Mouse (Mus musculus) embryonic fibroblast, embryonic 13.5 days (primary cell): Measurements from ENCODE around the gene B3galnt2. TPM values are rescaled to one million over a fixed set of nuclear protein-coding genes. Genes with fewer than 3 reads are reported as not detected.
A peak's percentile ranks its signal among the peaks of the same experiment; 100 is the strongest.

Experiments
- H3K27ac ChIP-seq: 2 replicates; pipeline ENCODE4 v1.5.1; 2012; ENCODE audit warnings: low read length, control low read depth, inconsistent platforms; ENCODE audit not compliant: insufficient read depth
- H3K4me1 ChIP-seq: 2 replicates; pipeline ENCODE4 v1.6.1; 2011; ENCODE audit warnings: low read length; ENCODE audit not compliant: control insufficient read depth, insufficient read depth
- H3K4me3 ChIP-seq: 2 replicates; pipeline ENCODE4 v1.5.1; 2011; ENCODE audit warnings: mild to moderate bottlenecking, control low read depth, low read length; ENCODE audit not compliant: insufficient read depth
- CTCF ChIP-seq: IDR thresholded peaks from 2 replicates; pipeline ENCODE4 v1.5.1; 2011; ENCODE audit warnings: mild to moderate bottlenecking, control low read depth, low read length, moderate library complexity, borderline replicate concordance; ENCODE audit not compliant: insufficient read depth
- POLR2A ChIP-seq: IDR thresholded peaks from 2 replicates; pipeline ENCODE4 v1.6.1; 2011; ENCODE audit warnings: low read depth, mild to moderate bottlenecking, control low read depth, low read length, moderate library complexity
- polyA plus RNA-seq: library from polyadenylated mRNA; stranded (reverse); fragments of >200 nt; gene quantifications from 2 replicates; pipeline ENCODE4 v1.2.4, GENCODE M21; 2011; ENCODE audit warnings: low read depth; ENCODE audit not compliant: missing spikeins, insufficient read length

The B3galnt2 gene
- polyA plus RNA-seq: 41.1 and 44.5 TPM in 2 replicates

DNA sequence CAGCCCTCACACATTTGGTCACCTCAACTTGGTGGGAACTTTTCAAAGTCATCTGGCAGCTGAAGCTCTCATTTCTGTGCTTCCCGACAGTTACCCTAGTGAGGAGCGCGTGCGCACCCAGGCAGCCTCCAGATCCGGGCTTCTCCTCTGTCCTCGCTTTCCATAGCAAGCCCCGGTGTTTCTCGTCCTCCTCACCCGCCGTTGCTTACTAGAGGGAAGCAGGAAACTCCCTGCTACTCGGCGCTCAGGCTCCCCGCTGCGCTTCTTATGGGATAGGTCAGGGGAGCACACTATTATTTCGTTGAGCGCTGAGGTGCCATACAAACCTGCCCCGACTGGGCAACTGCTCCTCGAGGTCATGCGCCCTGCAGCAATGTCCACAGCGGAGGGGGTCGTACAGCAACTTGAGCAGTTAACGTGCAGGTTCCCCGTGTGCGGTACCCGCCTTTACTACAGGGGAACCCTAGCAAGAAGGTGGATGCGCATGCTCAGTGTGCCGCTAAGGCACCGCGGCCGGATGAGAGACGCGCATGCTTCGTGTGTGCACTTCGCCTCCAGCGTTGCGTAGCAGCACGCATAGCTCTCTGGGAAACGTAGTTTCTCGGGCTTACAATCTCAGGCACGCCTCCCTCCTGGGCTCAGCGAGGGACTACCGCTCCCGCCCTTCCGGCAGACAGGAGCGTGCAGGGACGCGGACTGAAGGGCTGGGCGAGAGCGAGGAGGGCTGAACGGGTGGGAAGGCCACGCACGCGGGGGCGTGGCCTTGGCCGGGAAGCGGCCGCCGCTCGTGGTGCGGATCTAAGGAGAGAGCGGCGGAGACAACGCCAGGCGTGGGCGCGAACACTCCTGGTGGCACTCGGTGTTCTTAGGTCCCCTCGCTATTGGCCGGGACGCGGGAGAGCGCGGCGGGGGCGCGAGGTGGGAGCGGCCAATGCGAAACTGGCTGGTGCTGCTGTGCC lies at the start of gene B3galnt2:
B3galnt2 (plus strand) TSS at position 596 of the 959 bp plus-strand sequence.
- peak within 1 kb of the TSS; percentile 7 for H3K27ac ChIP-seq
- H3K4me1 ChIP-seq: no peaks in the 10 kb centered on the region; the same call in 1 of the 2 replicates
- H3K4me3 ChIP-seq: peak within 1 kb of the TSS; percentile 72
- TF ChIP-seq POLR2A: peak; percentile 99
- no peak for TF ChIP-seq CTCF

DNA sequence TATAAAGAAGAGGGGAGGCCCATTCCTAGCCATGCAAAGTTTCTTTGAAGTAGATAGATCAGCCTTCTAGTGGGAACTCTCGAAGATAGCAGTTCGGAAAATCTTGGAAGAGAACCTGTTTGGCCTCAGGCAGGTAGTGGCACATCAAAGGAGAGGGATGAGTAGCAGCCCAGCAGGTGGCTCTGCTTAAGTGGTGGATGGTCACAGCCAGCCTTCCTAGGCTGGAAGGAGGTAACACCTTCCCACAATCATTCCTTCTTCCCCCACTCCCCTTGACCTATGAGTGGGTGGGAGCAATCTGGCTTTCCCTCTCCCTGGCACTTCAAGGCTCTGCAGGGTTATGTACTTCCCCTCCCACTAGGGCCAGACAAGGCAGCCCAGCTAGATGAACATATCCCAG lies 42.9 kb upstream of the B3galnt2 start:
- H3K4me1 ChIP-seq: no peaks in the 10 kb centered on the region
- H3K4me3 ChIP-seq: no peak overlapping the region
- no peak overlapping the region for H3K27ac ChIP-seq
- TF ChIP-seq CTCF (no peak), POLR2A (no peak)

- Histone ChIP-seq H3K4me3 (no peak overlapping the region), H3K27ac (no peak overlapping the region), H3K4me1 (no peaks in the 10 kb centered on the region)
- TF ChIP-seq POLR2A (no peak), CTCF (no peak)
These were observed 34.9 kb upstream of the B3galnt2 start for GRCm38 (mm10) chr13:13919396-13919795.

DNA sequence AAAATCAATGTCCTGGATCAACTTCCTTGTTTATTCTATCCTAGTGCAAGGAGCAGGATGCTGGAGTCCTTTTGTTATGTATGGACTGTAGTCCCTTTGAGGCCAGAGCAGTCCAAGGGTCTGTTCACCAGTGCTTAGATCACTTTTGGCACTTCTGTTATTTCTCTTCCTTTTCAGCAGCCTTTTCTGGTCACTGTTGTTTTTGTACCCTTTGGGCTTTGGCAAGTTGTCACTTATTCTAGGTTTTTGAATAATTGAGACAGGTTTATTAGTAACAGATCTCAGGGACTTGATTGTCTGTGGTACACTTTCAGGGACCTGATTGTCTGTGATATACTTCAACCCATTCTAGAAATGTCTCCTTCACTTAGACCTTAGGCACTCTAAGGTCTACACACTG lies 31.7 kb upstream of the B3galnt2 start:
- no peak overlapping the region for H3K27ac ChIP-seq
- no peaks in the 10 kb centered on the region for H3K4me1 ChIP-seq
- no peak overlapping the region for H3K4me3 ChIP-seq
- TF ChIP-seq POLR2A (no peak), CTCF (no peak)

DNA sequence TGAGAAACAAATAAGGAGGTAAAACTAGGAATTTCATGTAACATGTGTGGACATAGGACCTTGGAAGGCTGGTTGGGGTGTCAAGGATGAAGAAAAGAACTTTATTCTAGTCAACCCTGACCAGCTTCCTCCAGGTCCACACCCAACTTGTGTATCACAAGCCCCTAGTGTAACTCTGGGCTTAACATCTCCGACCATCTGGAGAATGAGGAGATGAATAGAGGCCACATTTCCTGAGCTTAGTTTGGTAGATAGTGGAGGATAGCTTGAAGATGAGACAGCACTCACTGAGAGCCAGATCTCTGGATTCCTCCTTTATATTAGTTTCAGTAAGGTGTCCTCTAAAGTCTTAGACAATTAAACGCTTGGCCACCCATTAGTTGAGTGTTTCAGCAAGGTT lies 24.3 kb upstream of the B3galnt2 start:
- TF ChIP-seq POLR2A: no peak
- TF ChIP-seq CTCF: no peak
- Histone ChIP-seq H3K27ac (no peak overlapping the region), H3K4me1 (no peaks in the 10 kb centered on the region), H3K4me3 (no peak overlapping the region)

DNA sequence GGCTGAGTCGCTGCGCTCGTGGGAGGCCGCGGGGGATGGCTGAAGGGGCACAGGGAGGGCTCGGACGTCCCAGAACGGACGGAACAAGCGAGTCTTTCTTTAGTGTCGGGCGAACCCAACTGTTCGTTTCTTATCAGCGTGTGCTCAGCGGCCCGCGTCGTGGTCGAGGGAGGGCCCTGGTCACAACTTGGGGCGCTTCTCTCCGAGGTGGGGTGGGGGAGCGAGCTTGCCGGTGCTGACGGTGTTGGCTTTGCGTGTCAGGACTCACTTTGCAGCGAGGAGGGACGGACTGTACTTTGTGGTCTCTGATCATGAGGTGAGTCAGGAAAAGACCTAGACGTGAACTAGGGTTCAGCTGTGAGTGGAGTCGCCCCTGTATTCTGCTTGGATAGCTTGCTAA lies 662 bp downstream of the B3galnt2 start:
- peak overlapping the region; percentile 72 for H3K4me3 ChIP-seq
- peak overlapping the region; percentile 7 for H3K27ac ChIP-seq
- no peaks in the 10 kb centered on the region; the same call in 1 of the 2 replicates for H3K4me1 ChIP-seq
- TF ChIP-seq CTCF (no peak), POLR2A (no peak)

- Histone ChIP-seq H3K4me3 (no peak overlapping the region), H3K4me1 (no peaks in the 10 kb centered on the region; the same call in 1 of the 2 replicates)
- TF ChIP-seq CTCF: no peak
- TF ChIP-seq POLR2A: no peak
These were observed 2.4 kb downstream of the B3galnt2 start for GRCm38 (mm10) chr13:13956686-13957085.

GRCm38 (mm10) chr13:13960211-13960610 lies 5.9 kb downstream of the B3galnt2 start:
- TF ChIP-seq CTCF: no peak
- no peak overlapping the region for H3K4me3 ChIP-seq
- H3K4me1 ChIP-seq: no peaks in the 10 kb centered on the region; the same call in 1 of the 2 replicates
- H3K27ac ChIP-seq: no peak overlapping the region

More at GRCm38 (mm10) chr13:13956686-13957085, 2.4 kb downstream of the B3galnt2 start:
- no peak overlapping the region for H3K27ac ChIP-seq

DNA sequence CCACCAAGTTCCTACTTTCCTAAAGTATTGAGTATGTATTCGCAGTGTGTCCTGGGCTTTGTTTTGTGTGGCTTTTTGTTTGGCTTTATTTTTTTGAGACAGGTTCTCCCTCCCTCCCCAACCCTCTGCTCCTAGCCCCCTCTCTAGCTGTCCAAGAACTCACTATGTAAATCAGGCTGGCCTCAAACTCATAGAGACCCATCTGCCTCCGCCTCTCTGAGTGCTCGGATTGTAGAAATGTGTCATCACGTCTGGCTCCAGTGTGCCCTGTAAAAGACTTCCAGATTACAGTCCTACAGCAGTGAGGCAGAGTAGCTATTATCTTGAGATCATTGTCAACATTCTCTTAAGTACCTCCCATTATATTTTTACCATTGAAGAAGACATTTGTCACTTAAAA lies 6.8 kb downstream of the B3galnt2 start:
- Histone ChIP-seq H3K4me3 (no peak overlapping the region), H3K4me1 (no peaks in the 10 kb centered on the region; the same call in 1 of the 2 replicates), H3K27ac (no peak overlapping the region)
- no peak for TF ChIP-seq POLR2A
- TF ChIP-seq CTCF: no peak

DNA sequence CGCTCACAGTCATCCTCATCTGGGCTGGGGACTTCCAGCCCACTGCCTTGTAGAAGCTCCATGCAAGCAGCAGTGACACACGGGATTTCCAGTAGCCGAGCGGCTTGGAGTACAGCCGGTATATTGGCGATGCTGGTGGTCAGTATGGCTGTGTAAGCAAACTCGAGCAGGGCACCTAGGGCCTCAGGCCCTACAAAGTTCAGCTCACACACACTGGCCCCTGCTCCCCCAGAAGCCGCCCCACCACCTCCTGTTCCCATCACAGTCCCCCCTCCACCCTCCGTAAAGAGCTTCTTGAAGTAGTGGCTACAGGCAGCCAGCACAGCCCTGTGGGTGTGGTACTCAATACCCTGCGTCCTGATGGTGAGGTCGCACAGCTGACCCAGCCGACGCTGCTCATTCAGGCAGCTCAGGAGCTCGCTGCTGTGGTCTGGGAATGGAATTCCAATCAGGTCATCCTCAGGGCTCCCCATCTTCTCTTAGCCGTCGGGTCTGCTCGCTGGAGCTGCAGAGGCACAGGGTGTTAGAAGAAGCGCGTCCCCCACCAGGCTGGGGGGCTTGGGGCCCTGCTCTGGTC lies 11.2 kb downstream of the B3galnt2 start:
- H3K4me1 ChIP-seq: peaks cover 5% of the 10 kb centered on the region; the same call in 1 of the 2 replicates
- TF ChIP-seq POLR2A: no peak
- no peak for TF ChIP-seq CTCF
- no peak overlapping the region for H3K27ac ChIP-seq
- no peak overlapping the region for H3K4me3 ChIP-seq
